Mouse (Mus musculus) heart, embryonic 15.5 days (tissue): ENCODE results near the gene Hps4. TPM values are rescaled to one million over a fixed set of nuclear protein-coding genes. Genes with fewer than 3 reads are reported as not detected.
"Not testable (repeated sequence)": the region's sequence is repeated elsewhere in the genome, so short reads cannot be mapped to it uniquely, and the experiment has no call there.

Source experiments
- ATAC-seq: fragments of 200-750 bp; cut with Nextera tagmentation; replicated peaks from 2 replicates; pipeline ENCODE4 v1.8.0; 2017; ENCODE audit warnings: low read depth, moderate TSS enrichment; ENCODE audit not compliant: insufficient number of reproducible peaks, insufficient read depth, low FRiP score
- H3K27ac ChIP-seq: fragments of 300-500 bp; sonication (generic); 2 replicates; pipeline ENCODE4 v1.5.1; 2015; ENCODE audit warnings: mild to moderate bottlenecking, inconsistent platforms
- H3K27me3 ChIP-seq: fragments of 300-500 bp; sonication (generic); 2 replicates; pipeline ENCODE4 v1.6.1; 2015; ENCODE audit warnings: inconsistent platforms
- H3K36me3 ChIP-seq: fragments of 300-500 bp; sonication (generic); 2 replicates; pipeline ENCODE4 v1.6.1; 2015; ENCODE audit warnings: mild to moderate bottlenecking, inconsistent platforms
- H3K4me1 ChIP-seq: fragments of 300-500 bp; sonication (generic); replicated peaks from 2 replicates; pipeline ENCODE4 v1.6.1; 2015; ENCODE audit warnings: inconsistent platforms
- H3K4me2 ChIP-seq: fragments of 300-500 bp; sonication (generic); 2 replicates; pipeline ENCODE4 v1.6.1; 2015; ENCODE audit warnings: inconsistent platforms, mild to moderate bottlenecking, moderate library complexity
- H3K4me3 ChIP-seq: fragments of 300-500 bp; sonication (generic); 2 replicates; pipeline ENCODE4 v1.5.1; 2015; ENCODE audit warnings: mild to moderate bottlenecking, inconsistent platforms
- H3K9ac ChIP-seq: fragments of 300-500 bp; sonication (generic); 2 replicates; pipeline ENCODE4 v1.6.1; 2015; ENCODE audit warnings: mild to moderate bottlenecking, inconsistent platforms
- H3K9me3 ChIP-seq: fragments of 300-500 bp; sonication (generic); replicated peaks from 2 replicates; pipeline ENCODE4 v1.6.1; 2016; ENCODE audit warnings: inconsistent platforms
- WGBS: fragments of 180-500 bp; shearing (Covaris S2); methylation state at CpG from one replicate; pipeline ENCODE4 v1.1.7; 2015; ENCODE audit warnings: mixed read lengths; 5-methylcytosine and 5-hydroxymethylcytosine counted together
- polyA plus RNA-seq: library from polyadenylated mRNA; unstranded; fragments of >200 nt; fragmentation: Nextera tagmentation; extraction: Ambion mirVana; gene quantifications from 2 replicates; pipeline ENCODE4 v1.2.1, GENCODE M21; 2015

Hps4 gene
- polyA plus RNA-seq, 1 experiment from 2014 or later = 15.6 TPM

DNA sequence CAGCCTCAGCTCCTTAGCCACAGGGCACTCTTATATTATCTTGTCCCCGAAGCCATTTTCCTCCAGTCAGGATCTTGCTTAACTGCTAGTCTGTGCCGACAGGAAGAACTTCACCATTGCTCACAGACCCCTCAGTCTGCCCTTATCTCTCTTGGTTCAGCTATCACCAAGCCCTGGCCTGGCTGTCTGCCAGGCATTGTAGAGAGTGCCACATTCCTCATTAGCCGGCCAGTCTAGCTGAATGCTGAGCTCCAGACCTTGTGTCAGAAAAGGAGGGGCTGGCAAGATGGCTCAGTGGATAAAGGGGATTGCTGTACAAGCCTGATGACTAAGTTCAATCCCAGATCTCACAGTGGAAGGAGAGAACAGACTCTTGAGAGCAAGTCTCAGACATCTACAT lies 63.1 kb downstream of the Hps4 start:
- no peaks in the 10 kb centered on the region for H3K36me3 ChIP-seq
- peaks cover 27% of the 10 kb centered on the region for H3K27me3 ChIP-seq
- H3K27ac ChIP-seq = no peak overlapping the region
- 11% methylated on average over 3 of the region's 3 CpGs for WGBS
- ATAC-seq = no peak
- peaks cover 5% of the 10 kb centered on the region for H3K4me1 ChIP-seq
- no peak overlapping the region for H3K4me3 ChIP-seq
- no peak overlapping the region for H3K9ac ChIP-seq
- no peaks in the 10 kb centered on the region for H3K9me3 ChIP-seq
- no peak overlapping the region for H3K4me2 ChIP-seq

DNA sequence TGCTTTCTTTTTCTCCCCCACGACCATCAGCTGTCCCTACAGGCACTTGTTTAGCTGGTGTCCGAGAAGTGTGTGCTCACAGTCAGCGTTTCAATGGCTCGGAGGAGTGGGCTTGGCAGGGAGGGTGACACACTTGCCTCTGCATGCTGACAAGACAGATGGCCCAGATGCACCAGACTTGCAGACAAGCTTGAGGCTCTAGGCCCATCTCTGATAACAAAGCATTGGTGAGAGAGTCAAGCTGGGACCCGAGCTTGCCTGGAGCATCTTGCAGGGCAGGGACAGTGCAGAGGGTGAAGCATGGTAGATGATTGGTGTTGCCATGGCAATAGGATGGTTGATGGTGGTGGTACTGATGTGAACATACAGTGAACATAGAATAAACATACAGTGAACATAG lies 66.4 kb downstream of the Hps4 start:
- H3K36me3 ChIP-seq = no peaks in the 10 kb centered on the region
- H3K4me1 ChIP-seq = peaks cover 14% of the 10 kb centered on the region
- WGBS = 46% methylated on average over 5 of the region's 5 CpGs
- H3K27ac ChIP-seq = no peak overlapping the region
- H3K9ac ChIP-seq = no peak overlapping the region
- H3K9me3 ChIP-seq = no peaks in the 10 kb centered on the region
- no peak overlapping the region for H3K4me2 ChIP-seq
- no peak overlapping the region for H3K4me3 ChIP-seq
- no peak for ATAC-seq
- peaks cover 46% of the 10 kb centered on the region for H3K27me3 ChIP-seq

GRCm38 (mm10) chr5:112411072-112411471 lies 68.2 kb downstream of the Hps4 start:
- Histone ChIP-seq H3K27ac (no peak overlapping the region), H3K36me3 (no peaks in the 10 kb centered on the region), H3K9me3 (no peaks in the 10 kb centered on the region), H3K4me1 (peaks cover 11% of the 10 kb centered on the region), H3K4me3 (no peak overlapping the region), H3K9ac (no peak overlapping the region), H3K4me2 (no peak overlapping the region), H3K27me3 (peaks cover 43% of the 10 kb centered on the region)
- no peak for ATAC-seq
- WGBS = 35% methylated on average over 11 of the region's 11 CpGs

- H3K4me2 ChIP-seq = no peak overlapping the region
- no peaks in the 10 kb centered on the region for H3K36me3 ChIP-seq
- no peak for ATAC-seq
- H3K9me3 ChIP-seq = no peaks in the 10 kb centered on the region
- no peak overlapping the region for H3K4me3 ChIP-seq
- H3K27ac ChIP-seq = no peak overlapping the region
- H3K27me3 ChIP-seq = peaks cover 48% of the 10 kb centered on the region
- no peak overlapping the region for H3K9ac ChIP-seq
- H3K4me1 ChIP-seq = peaks cover 9% of the 10 kb centered on the region
- WGBS = 13% methylated on average over 19 of the region's 19 CpGs
Measured at GRCm38 (mm10) chr5:112411514-112412335, 68.8 kb downstream of the Hps4 start.

- H3K9me3 ChIP-seq, H3K27ac ChIP-seq, H3K36me3 ChIP-seq, ATAC-seq, H3K4me2 ChIP-seq, H3K4me1 ChIP-seq, H3K4me3 ChIP-seq, H3K9ac ChIP-seq: not testable (repeated sequence)
- WGBS = 77% methylated on average over 4 of the region's 4 CpGs
- peaks cover 51% of the 10 kb centered on the region for H3K27me3 ChIP-seq
Measured at GRCm38 (mm10) chr5:112412781-112413180, 69.9 kb downstream of the Hps4 start.

DNA sequence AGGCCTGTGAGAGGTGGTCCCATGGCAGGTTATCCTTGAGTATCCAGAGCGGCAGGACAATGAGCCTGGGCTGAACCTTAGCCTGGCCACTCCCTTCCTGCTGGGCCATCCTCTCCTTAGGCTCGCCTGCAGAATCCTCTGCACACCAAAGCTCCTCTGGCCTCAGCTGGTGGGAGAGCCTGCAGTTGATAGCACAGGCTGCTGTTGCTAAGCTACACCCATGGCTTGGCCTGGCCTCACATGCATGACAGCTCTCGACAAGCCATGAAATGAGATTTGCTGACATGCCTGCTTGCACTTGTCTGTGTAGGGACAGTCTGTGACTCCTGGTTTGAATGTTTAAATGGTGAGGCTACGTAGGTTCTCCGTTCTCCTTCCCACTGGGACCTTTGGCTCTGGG lies 73.8 kb downstream of the Hps4 start:
- Histone ChIP-seq H3K9me3 (no peaks in the 10 kb centered on the region), H3K27ac (no peak overlapping the region), H3K4me1 (peaks cover 3% of the 10 kb centered on the region), H3K4me3 (no peak overlapping the region), H3K36me3 (no peaks in the 10 kb centered on the region), H3K9ac (no peak overlapping the region), H3K4me2 (no peak overlapping the region), H3K27me3 (peaks cover 50% of the 10 kb centered on the region)
- 57% methylated on average over 5 of the region's 5 CpGs for WGBS
- ATAC-seq = no peak

GRCm38 (mm10) chr5:112418023-112418422 lies 75.1 kb downstream of the Hps4 start:
- Histone ChIP-seq H3K9me3 (no peaks in the 10 kb centered on the region), H3K27ac (no peak overlapping the region), H3K4me2 (no peak overlapping the region), H3K4me3 (no peak overlapping the region), H3K4me1 (no peaks in the 10 kb centered on the region), H3K9ac (no peak overlapping the region), H3K27me3 (peaks cover 50% of the 10 kb centered on the region), H3K36me3 (no peaks in the 10 kb centered on the region)
- ATAC-seq = no peak
- 63% methylated on average over 4 of the region's 4 CpGs for WGBS

DNA sequence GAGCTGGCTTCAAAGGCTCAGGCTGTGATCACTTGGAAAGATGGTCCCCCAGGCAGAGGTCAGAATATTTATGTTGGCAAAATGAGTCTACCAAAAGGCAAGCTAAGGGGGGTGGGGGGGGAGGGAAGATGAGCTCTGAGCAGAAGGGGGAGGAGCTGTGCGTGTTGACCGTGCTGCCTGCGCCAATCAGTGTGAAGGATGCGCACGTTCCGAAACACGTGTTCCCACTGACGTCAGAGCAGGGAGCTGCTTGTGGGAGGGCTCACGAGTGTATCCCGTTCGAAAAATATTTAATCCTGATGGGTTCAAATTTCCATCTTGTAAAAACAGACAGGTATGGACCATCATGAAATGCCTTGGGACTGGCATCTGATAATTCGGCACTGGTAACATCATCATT lies 76.7 kb downstream of the Hps4 start:
- H3K27me3 ChIP-seq = peaks cover 66% of the 10 kb centered on the region
- WGBS = 21% methylated on average over 12 of the region's 12 CpGs
- H3K4me2 ChIP-seq = no peak overlapping the region

DNA sequence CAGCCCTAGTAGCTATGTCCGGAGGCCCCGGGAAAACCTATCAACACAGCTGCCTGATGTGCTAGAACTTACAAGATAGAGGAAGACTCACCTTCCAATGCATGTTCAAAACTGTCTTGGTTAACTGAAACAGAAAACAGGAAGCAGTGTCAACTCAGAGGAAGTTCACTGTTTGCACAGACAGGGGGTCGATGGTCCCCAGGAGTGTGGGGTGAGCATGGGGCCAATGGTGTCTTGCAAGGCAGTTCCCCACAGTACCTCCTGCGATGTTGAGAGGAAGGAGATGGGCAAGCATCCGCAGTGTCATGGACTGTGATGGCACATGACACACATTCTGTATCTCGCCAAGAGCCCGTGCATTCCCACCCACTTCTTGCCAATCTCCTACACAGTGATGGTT lies 83.8 kb downstream of the Hps4 start:
- 68% methylated on average over 7 of the region's 7 CpGs for WGBS

More for the DNA sequence above, 76.7 kb downstream of the Hps4 start:
- H3K36me3 ChIP-seq = no peaks in the 10 kb centered on the region
- no peak overlapping the region for H3K4me3 ChIP-seq
- no peak overlapping the region for H3K27ac ChIP-seq
- no peaks in the 10 kb centered on the region for H3K4me1 ChIP-seq
- no peaks in the 10 kb centered on the region for H3K9me3 ChIP-seq
- no peak for ATAC-seq
- H3K9ac ChIP-seq = no peak overlapping the region

DNA sequence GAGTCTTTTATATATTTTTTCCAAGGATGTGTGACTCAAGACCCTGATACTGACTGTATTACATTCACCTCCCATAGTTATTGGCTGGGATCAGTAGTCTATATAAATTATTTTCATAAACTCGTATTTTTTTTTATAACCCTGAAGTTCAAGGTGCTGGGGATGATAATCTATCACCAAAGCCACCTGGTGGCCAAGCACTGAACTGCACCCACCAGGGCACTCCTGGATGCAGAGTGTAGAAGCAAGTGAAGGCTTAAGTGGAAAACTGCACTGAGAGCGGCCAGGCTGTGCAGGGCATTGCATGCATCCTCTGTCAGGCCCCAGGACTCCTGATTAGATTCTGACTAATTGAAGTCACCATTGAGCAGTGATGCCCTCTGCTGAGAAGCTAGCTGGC lies 84.4 kb downstream of the Hps4 start:
- Histone ChIP-seq H3K27me3 (peaks cover 93% of the 10 kb centered on the region), H3K9ac (no peak overlapping the region), H3K9me3 (no peaks in the 10 kb centered on the region), H3K36me3 (no peaks in the 10 kb centered on the region), H3K4me2 (no peak overlapping the region), H3K27ac (no peak overlapping the region), H3K4me3 (no peak overlapping the region), H3K4me1 (no peaks in the 10 kb centered on the region)
- no peak for ATAC-seq
- WGBS = 43% methylated on average over 2 of the region's 2 CpGs

More for the DNA sequence above, 83.8 kb downstream of the Hps4 start:
- no peak overlapping the region for H3K27ac ChIP-seq
- ATAC-seq = no peak
- H3K4me3 ChIP-seq = no peak overlapping the region
- no peaks in the 10 kb centered on the region for H3K4me1 ChIP-seq
- no peaks in the 10 kb centered on the region for H3K9me3 ChIP-seq
- no peak overlapping the region for H3K9ac ChIP-seq
- H3K4me2 ChIP-seq = no peak overlapping the region
- no peaks in the 10 kb centered on the region for H3K36me3 ChIP-seq
- peaks cover 93% of the 10 kb centered on the region for H3K27me3 ChIP-seq
